Mouse (Mus musculus) stomach, embryonic 15.5 days (tissue): ENCODE results near the gene Pawr. TPM values are rescaled to one million over a fixed set of nuclear protein-coding genes. Genes with fewer than 3 reads are reported as not detected.
A peak's percentile ranks its signal among the peaks of the same experiment; 100 is the strongest.

Experiments
- ATAC-seq: fragments of 200-750 bp; cut with Nextera tagmentation; 2 replicates; pipeline ENCODE4 v1.8.0; 2017; ENCODE audit warnings: low read depth, moderate number of reproducible peaks, moderate TSS enrichment; ENCODE audit not compliant: insufficient read depth, low FRiP score
- H3K27ac ChIP-seq: fragments of 300-500 bp; sonication (generic); 2 replicates; pipeline ENCODE4 v1.5.1; 2015; ENCODE audit warnings: mild to moderate bottlenecking, inconsistent platforms
- H3K27me3 ChIP-seq: fragments of 300-500 bp; sonication (generic); replicated peaks from 2 replicates; pipeline ENCODE4 v1.6.1; 2015; ENCODE audit warnings: inconsistent platforms
- H3K36me3 ChIP-seq: fragments of 300-500 bp; sonication (generic); 2 replicates; pipeline ENCODE4 v1.6.1; 2015; ENCODE audit warnings: inconsistent platforms
- H3K4me1 ChIP-seq: fragments of 300-500 bp; sonication (generic); 2 replicates; pipeline ENCODE4 v1.6.1; 2015; ENCODE audit warnings: inconsistent platforms
- H3K4me2 ChIP-seq: fragments of 300-500 bp; sonication (generic); 2 replicates; pipeline ENCODE4 v1.6.1; 2015; ENCODE audit warnings: mild to moderate bottlenecking, inconsistent platforms
- H3K4me3 ChIP-seq: fragments of 300-500 bp; sonication (generic); replicated peaks from 2 replicates; pipeline ENCODE4 v1.5.1; 2015; ENCODE audit warnings: inconsistent platforms
- H3K9ac ChIP-seq: fragments of 300-500 bp; sonication (generic); 2 replicates; pipeline ENCODE4 v1.6.1; 2015; ENCODE audit warnings: inconsistent platforms
- H3K9me3 ChIP-seq: fragments of 300-500 bp; sonication (generic); 2 replicates; pipeline ENCODE4 v1.6.1; 2016; ENCODE audit warnings: inconsistent platforms
- WGBS: fragments of 180-500 bp; shearing (Covaris S2); methylation state at CpG from one replicate; pipeline ENCODE4 v1.1.7; 2015; 5-methylcytosine and 5-hydroxymethylcytosine counted together
- polyA plus RNA-seq: library from polyadenylated mRNA; unstranded; fragments of >200 nt; fragmentation: Nextera tagmentation; extraction: Ambion mirVana; gene quantifications from 2 replicates; pipeline ENCODE4 v1.2.1, GENCODE M21; 2015

Gene Pawr
- polyA plus RNA-seq, 1 experiment from 2014 or later = 15.0 TPM

DNA sequence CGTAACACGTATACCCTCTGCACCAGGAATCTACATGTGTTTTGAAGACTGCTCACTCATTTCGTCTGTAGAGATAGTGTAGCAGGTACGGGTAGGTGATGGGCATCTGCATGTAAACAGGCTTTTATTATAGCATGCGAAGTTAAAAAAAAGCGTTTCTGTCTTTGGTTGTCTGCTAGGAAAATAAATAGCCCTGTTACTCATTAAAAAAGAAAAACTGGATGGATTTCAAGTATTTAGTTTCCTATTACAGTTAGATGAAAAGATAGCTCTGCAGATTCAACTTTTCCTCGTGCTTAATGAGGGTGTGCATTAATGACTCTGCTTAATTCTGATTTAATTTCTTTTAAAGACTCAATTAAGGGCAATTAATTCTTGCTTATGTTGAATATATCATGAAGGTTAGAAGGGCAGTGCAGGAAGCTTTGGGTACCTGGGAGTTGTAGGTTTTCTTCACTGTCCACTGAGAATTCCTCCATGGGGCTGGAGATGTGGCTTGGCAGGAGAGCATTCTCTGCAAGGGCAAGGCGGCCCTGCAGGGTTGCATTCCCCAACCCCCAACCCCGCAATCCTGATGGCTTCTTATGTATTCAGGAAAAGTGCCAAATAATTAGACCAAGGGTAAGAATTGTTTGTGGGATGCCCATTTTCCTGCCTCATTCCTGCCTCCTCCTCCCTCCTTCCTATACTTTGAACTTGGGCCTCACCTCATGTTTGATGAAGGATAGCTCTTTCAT lies 29.7 kb downstream of the Pawr start:
- no peak overlapping the region for H3K4me2 ChIP-seq
- no peak overlapping the region for H3K27ac ChIP-seq

DNA sequence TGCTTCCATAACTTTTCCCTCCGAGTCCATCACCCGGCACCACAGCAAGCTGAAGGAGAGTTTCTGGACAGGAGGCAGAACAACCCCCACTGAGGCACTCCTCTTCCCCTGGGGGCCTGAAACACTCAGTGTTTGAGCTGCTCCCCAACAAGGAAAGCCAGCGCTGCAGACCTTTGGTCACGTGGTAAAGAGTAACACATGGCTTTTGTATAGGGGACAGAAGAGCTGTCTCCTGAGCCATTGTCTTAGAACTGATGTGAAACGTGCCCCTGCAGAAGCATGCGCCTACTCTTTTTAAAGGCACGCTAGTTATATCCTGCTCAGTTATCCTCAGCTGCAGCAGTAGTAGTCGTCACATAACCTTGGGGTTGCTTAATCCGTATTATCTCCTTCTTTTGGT lies 32.0 kb downstream of the Pawr start:
- H3K4me1 ChIP-seq = 0 out of 2 replicates have a peak, but pooled peaks cover 2% of the 10 kb centered on the region
- H3K9me3 ChIP-seq = no peaks in the 10 kb centered on the region
- no peak overlapping the region for H3K4me2 ChIP-seq
- H3K27me3 ChIP-seq = no peaks in the 10 kb centered on the region
- H3K9ac ChIP-seq = no peak overlapping the region
- WGBS = 71% methylated on average over 9 of the region's 9 CpGs
- no peaks in the 10 kb centered on the region for H3K36me3 ChIP-seq
- no peak overlapping the region for H3K27ac ChIP-seq
- H3K4me3 ChIP-seq = no peak overlapping the region
- ATAC-seq = no peak

More for the DNA sequence above, 29.7 kb downstream of the Pawr start:
- Histone ChIP-seq H3K4me3 (no peak overlapping the region), H3K9ac (no peak overlapping the region), H3K9me3 (no peaks in the 10 kb centered on the region), H3K27me3 (no peaks in the 10 kb centered on the region), H3K4me1 (0 out of 2 replicates have a peak, but pooled peaks cover 2% of the 10 kb centered on the region), H3K36me3 (peaks cover 3% of the 10 kb centered on the region; the same call in 1 of the 2 replicates)
- 54% methylated on average over 9 of the region's 9 CpGs for WGBS
- ATAC-seq = no peak

DNA sequence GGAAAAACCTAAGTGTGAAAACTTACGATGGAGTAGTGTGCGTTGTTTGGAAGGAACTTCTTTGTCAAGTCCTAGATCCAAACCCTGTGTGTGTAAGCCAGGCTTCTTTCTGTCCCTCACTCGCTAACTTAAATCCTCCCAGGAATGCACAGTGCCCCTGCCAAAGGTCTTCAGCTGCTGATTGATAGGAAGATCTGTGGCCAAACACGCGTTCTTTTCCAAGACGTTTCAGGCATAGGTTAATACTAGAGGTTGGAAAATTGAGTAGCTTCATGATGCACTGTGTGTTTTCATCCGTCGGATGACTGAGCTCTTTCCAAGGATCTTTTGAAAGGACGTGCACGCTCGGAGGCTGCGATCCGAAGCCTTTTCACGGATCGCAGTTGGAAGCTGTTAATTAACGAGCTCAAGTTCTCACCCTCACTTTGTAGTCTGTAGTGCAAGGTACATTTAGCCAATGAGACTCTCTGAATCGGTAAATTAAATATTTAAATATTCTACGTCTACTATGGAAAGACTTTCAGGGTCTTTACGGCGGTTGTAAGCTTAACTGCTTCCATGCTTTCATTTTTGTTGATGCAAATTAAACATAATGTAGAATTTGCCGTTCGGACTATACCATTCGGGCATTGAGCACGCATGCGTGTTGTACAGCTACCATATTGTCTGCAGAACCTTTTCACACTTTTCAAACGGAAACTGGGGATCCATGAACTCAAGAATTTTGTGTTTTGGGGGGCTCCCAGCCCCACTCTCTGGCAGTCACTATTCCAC lies 33.2 kb downstream of the Pawr start:
- Histone ChIP-seq H3K9ac (no peak overlapping the region), H3K4me2 (no peak overlapping the region), H3K4me1 (0 out of 2 replicates have a peak, but pooled peaks cover 2% of the 10 kb centered on the region), H3K27me3 (no peaks in the 10 kb centered on the region), H3K36me3 (no peaks in the 10 kb centered on the region), H3K9me3 (no peaks in the 10 kb centered on the region), H3K27ac (no peak overlapping the region), H3K4me3 (no peak overlapping the region)
- ATAC-seq = no peak
- 91% methylated on average over 26 of the region's 26 CpGs for WGBS

DNA sequence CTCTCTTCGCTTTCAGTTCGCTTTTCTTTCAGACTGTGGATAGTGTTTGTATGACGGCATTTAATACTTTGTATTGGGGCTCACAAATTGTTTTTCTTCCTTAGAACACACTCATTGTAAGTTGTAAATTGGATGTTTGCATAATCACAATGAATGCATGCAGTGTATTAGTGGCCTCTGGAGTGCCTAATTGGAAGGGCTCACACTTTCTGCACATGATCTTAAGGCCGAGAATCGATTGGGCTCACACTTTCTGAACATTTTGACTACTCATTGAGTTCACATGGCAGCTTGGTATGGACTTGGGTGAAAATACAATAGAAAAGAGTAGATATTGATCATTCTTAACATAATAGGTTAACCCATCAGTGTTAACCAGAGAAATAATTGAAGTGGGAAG lies 34.3 kb downstream of the Pawr start:
- Histone ChIP-seq H3K27me3 (no peaks in the 10 kb centered on the region), H3K36me3 (no peaks in the 10 kb centered on the region), H3K4me3 (no peak overlapping the region), H3K9ac (no peak overlapping the region), H3K27ac (no peak overlapping the region), H3K9me3 (no peaks in the 10 kb centered on the region), H3K4me2 (no peak overlapping the region), H3K4me1 (no peaks in the 10 kb centered on the region)
- WGBS = 94% methylated on average over 5 of the region's 5 CpGs
- ATAC-seq = no peak

DNA sequence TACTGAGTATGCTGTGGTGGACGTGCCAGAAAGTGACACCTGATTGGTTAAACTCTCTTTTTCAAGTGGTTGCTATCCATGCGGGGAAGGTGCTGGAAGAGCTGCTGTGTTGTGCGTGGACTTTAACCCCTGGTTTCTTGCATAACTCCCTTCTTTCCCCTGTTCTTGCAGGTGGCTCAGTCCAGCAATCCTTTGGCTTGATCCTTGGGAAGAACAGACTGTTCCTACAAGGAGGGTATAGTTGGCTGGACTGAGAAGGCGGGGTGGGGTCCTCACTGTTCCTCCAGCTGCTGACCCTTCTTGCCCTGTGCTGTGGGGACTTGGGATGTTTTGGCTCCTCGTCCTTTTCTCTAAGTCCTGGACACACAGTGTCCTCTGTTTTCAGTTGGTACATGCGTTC lies 36.4 kb downstream of the Pawr start:
- Histone ChIP-seq H3K36me3 (no peaks in the 10 kb centered on the region), H3K4me2 (no peak overlapping the region), H3K9me3 (no peaks in the 10 kb centered on the region), H3K9ac (no peak overlapping the region), H3K27ac (no peak overlapping the region), H3K27me3 (no peaks in the 10 kb centered on the region), H3K4me1 (0 out of 2 replicates have a peak, but pooled peaks cover 4% of the 10 kb centered on the region), H3K4me3 (no peak overlapping the region)
- 72% methylated on average over 6 of the region's 6 CpGs for WGBS
- peak; percentile 18; the same call in 1 of the 2 replicates for ATAC-seq

DNA sequence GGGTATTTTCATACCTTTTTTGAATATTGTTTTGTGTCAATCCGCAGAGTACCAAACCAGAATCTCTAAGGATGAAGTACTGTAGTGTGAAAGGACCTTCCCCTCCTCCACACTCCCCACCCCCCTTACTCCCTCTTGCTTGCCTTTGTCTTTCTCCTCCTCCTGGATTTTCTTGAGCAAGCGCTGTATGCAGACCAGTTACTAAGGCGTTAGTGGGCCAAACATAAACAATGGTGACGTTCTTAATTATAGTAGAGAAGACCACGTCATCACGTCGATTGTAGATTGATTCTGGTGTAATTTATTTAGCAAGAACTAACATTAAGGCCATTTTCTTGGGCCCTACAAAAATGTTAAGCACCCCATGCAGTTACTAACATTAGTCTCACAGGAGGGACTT lies 40.3 kb downstream of the Pawr start:
- no peaks in the 10 kb centered on the region for H3K36me3 ChIP-seq
- 0 out of 2 replicates have a peak, but pooled peaks cover 4% of the 10 kb centered on the region for H3K4me1 ChIP-seq
- H3K27me3 ChIP-seq = no peaks in the 10 kb centered on the region
- no peaks in the 10 kb centered on the region for H3K9me3 ChIP-seq
- no peak overlapping the region for H3K4me2 ChIP-seq
- WGBS = 39% methylated on average over 7 of the region's 7 CpGs
- no peak overlapping the region for H3K27ac ChIP-seq
- H3K4me3 ChIP-seq = no peak overlapping the region
- ATAC-seq = no peak
- no peak overlapping the region for H3K9ac ChIP-seq

DNA sequence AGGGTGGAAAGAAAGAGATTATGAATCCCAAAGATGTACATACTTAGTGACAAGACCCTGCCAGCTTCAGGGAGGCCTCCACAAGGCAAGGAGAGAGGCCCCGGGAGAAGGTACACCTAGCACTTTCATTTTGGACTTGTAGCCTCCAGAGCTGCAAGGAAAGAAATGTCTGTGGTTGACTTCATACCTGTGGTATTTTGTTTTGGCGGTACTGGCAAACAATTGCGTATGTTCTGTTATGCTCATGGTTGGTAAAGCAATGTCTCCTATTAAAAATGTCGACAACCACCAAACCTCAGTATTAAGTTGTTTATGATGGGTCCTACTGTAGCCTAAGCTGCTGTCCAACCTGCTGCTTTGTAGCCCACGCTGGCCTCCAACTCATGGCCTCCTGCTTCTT lies 40.9 kb downstream of the Pawr start:
- Histone ChIP-seq H3K27me3 (no peaks in the 10 kb centered on the region), H3K36me3 (no peaks in the 10 kb centered on the region), H3K27ac (no peak overlapping the region), H3K4me1 (0 out of 2 replicates have a peak, but pooled peaks cover 4% of the 10 kb centered on the region), H3K4me2 (no peak overlapping the region), H3K9ac (no peak overlapping the region), H3K9me3 (no peaks in the 10 kb centered on the region), H3K4me3 (no peak overlapping the region)
- ATAC-seq = no peak
- 85% methylated on average over 5 of the region's 5 CpGs for WGBS

DNA sequence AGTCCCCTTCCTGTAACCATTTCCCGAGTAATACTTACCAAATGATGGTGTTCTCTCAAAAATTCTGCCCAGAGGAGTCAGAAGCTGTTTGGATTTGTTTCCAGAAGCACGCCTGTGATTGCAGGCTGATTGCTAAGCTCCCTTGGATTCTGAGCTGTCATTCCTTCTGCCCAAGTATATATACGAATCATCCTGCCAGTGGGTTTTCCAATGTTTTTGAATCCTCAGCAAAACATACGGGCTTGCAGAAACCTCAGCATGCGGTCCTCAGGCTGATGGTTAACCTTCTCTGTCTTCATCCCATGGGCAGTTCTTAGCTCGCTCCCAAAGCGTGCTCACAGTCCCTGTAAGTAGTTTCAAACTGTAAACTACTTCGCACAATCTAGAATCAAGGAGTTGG lies 43.9 kb downstream of the Pawr start:
- Histone ChIP-seq H3K9ac (no peak overlapping the region), H3K27ac (no peak overlapping the region), H3K36me3 (no peaks in the 10 kb centered on the region), H3K4me2 (no peak overlapping the region), H3K4me3 (no peak overlapping the region), H3K27me3 (no peaks in the 10 kb centered on the region), H3K4me1 (0 out of 2 replicates have a peak, but pooled peaks cover 4% of the 10 kb centered on the region), H3K9me3 (no peaks in the 10 kb centered on the region)
- WGBS = 87% methylated on average over 8 of the region's 8 CpGs
- ATAC-seq = no peak

DNA sequence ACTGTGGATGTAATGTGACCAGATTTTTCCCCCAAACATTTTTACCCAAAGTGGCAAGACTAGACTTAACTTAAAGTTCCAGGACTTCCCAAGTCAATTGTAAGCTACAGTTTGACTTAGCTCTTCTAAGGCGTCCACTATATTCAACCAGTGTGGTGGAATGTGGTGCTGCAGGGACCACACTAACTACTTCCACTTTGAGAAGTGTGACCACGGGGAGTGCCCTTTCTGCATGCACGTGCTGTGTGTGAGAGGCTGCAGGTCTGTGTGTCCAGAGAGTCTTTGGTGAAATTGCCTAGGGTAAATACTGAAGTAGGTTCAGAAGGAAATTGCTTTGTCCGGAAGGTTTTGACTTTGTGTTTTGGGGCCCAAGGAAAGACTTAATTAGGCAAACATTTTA lies 44.4 kb downstream of the Pawr start:
- WGBS = 80% methylated on average over 4 of the region's 4 CpGs
- Histone ChIP-seq H3K27ac (no peak overlapping the region), H3K9ac (no peak overlapping the region), H3K4me3 (no peak overlapping the region), H3K36me3 (no peaks in the 10 kb centered on the region), H3K9me3 (no peaks in the 10 kb centered on the region), H3K4me2 (no peak overlapping the region), H3K27me3 (no peaks in the 10 kb centered on the region), H3K4me1 (0 out of 2 replicates have a peak, but pooled peaks cover 4% of the 10 kb centered on the region)
- ATAC-seq = no peak; the same call in 1 of the 2 replicates

DNA sequence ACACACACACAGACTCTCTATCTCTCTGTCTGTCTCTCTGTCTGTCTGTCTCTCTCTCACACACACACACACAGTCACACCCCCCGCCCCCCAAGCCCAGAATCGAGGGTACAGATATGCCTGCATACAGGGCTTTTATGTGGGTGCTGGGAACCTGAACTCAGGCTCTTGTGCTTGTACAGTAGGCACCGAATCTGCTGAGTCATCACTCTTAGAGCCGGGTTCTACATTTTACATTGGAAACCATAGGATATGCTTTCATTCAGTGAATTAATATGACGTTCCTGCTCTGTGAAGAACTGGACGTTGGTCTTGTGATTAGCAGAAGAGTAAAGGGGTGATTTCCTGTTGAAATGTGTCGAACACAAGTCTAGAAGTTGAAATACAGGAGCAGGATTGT lies 45.4 kb downstream of the Pawr start:
- Histone ChIP-seq H3K4me1 (0 out of 2 replicates have a peak, but pooled peaks cover 4% of the 10 kb centered on the region), H3K9ac (no peak overlapping the region), H3K9me3 (no peaks in the 10 kb centered on the region), H3K36me3 (no peaks in the 10 kb centered on the region), H3K4me3 (no peak overlapping the region), H3K4me2 (no peak overlapping the region), H3K27ac (no peak overlapping the region), H3K27me3 (no peaks in the 10 kb centered on the region)
- no peak for ATAC-seq
- WGBS = 86% methylated on average over 7 of the region's 7 CpGs

DNA sequence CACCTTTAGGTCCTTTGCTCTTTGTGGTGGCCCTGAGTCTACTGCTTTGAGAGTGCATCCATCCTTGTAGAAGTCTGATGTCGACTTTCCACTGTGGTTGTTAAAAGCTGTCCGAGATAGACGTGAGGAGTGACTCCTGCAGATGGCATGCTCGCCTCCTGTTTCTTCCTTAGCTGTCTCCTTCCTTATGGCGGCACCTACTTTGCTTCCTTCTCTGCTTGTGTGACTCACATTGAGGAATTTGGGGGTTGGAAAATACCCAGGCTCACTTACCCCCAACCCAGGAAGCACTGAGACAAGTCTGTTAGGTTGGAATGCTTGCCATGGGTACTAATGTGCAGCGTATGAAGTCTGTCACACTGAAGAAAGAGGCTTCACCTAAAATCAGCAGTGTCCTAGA lies 46.1 kb downstream of the Pawr start:
- no peak for ATAC-seq
- Histone ChIP-seq H3K9me3 (no peaks in the 10 kb centered on the region), H3K4me3 (no peak overlapping the region), H3K4me1 (no peaks in the 10 kb centered on the region), H3K27me3 (no peaks in the 10 kb centered on the region), H3K9ac (no peak overlapping the region), H3K27ac (no peak overlapping the region), H3K4me2 (no peak overlapping the region), H3K36me3 (0 out of 2 replicates have a peak, but pooled peaks cover 3% of the 10 kb centered on the region)
- WGBS = 85% methylated on average over 6 of the region's 6 CpGs

DNA sequence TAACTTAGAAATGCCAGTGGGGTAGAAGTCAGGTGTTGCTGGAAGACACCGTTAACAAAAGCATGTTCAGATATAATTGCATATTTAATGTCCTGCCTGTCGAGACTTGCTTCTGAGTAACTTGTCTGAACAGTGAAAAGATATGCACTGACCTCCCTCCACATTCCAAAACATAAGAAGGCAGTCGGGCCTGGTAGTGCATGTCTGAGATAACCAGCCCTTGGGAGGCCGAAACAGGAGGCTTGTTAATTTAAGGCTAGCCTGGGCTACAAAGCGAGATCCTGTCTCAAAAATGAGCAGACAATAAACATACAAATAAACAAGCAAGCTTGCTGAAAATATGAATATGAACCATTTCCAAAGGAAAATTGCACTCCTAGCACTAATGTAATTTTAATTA lies 46.6 kb downstream of the Pawr start:
- 0 out of 2 replicates have a peak, but pooled peaks cover 3% of the 10 kb centered on the region for H3K36me3 ChIP-seq
- H3K4me2 ChIP-seq = no peak overlapping the region
- 78% methylated on average over 5 of the region's 5 CpGs for WGBS
- H3K4me1 ChIP-seq = no peaks in the 10 kb centered on the region
- H3K9ac ChIP-seq = no peak overlapping the region
- H3K9me3 ChIP-seq = no peaks in the 10 kb centered on the region
- ATAC-seq = no peak
- no peak overlapping the region for H3K4me3 ChIP-seq
- H3K27me3 ChIP-seq = no peaks in the 10 kb centered on the region
- H3K27ac ChIP-seq = no peak overlapping the region
